Mouse (Mus musculus) adrenal gland, postnatal 25 days (tissue): ENCODE results near the gene Mall. TPM values are rescaled to one million over a fixed set of nuclear protein-coding genes. Genes with fewer than 3 reads are reported as not detected.

Source experiments
- total RNA-seq: library from RNA; stranded (reverse); gene quantifications from 2 replicates; pipeline ENCODE4 v1.2.3, GENCODE M21; 2021

Mall gene
- total RNA-seq, 1 experiment from 2014 or later, result 0.61 TPM

Other genes starting within 250 kb of the Mall start
- gene Kcnip3, start 207.8 kb downstream of the Mall start, total RNA-seq, result 4.8 and 6.0 TPM in 2 replicates
- gene Prom2, start 188.5 kb downstream of the Mall start, total RNA-seq, result 0.18 TPM in 1 of 2 replicates, not detected in the other
- gene Zfp661, start 142.8 kb downstream of the Mall start, total RNA-seq, result 4.5 and 4.8 TPM in 2 replicates
- 97.4 and 98.4 TPM in 2 replicates for gene Mrps5, start 142.7 kb downstream of the Mall start, total RNA-seq
- gene Mal, start 73.2 kb downstream of the Mall start, total RNA-seq, result 5.4 and 5.7 TPM in 2 replicates
- 17.8 and 27.6 TPM in 2 replicates for gene Nphp1, start 59.0 kb upstream of the Mall start, total RNA-seq
- 83.7 and 107 TPM in 2 replicates for gene Mtln, start 62.6 kb upstream of the Mall start, total RNA-seq
- 3.4 and 5.1 TPM in 2 replicates for gene Bub1, start 101.9 kb upstream of the Mall start, total RNA-seq
- 1.7 and 2.1 TPM in 2 replicates for gene Acoxl, start 108.9 kb upstream of the Mall start, total RNA-seq